Mouse (Mus musculus) bone marrow, adult 2 months (tissue): Measurements from ENCODE around the gene Zcchc24.

ENCODE experiments used
- CTCF ChIP-seq: fragments of 200-500 bp; IDR thresholded peaks from 2 replicates; pipeline ENCODE4 v1.5.1; 2011; ENCODE audit warnings: low read length, control low read depth; ENCODE audit not compliant: control insufficient read depth, insufficient read depth
- POLR2A ChIP-seq: fragments of 200-500 bp; IDR thresholded peaks from 2 replicates; pipeline ENCODE4 v1.6.1; 2011; ENCODE audit warnings: low read depth, mild to moderate bottlenecking, control low read depth, low read length, borderline replicate concordance; ENCODE audit not compliant: control insufficient read depth

- peak; percentile 20; the same call in 1 of the 2 replicates for TF ChIP-seq POLR2A
- TF ChIP-seq CTCF: no peak
Measured at GRCm38 (mm10) chr14:25768915-25769625, at the start of gene Zcchc24.
